Mouse (Mus musculus) midbrain, embryonic 16.5 days (tissue): ENCODE results near the gene Ttn. TPM values are rescaled to one million over a fixed set of nuclear protein-coding genes. Genes with fewer than 3 reads are reported as not detected.

Experiments used
- ATAC-seq: fragments of 200-750 bp; cut with Nextera tagmentation; 2 replicates; pipeline ENCODE4 v1.8.0; 2017; ENCODE audit warnings: moderate TSS enrichment
- H3K27ac ChIP-seq: fragments of 300-500 bp; sonication (generic); 2 replicates; pipeline ENCODE4 v1.5.1; 2014; ENCODE audit warnings: mild to moderate bottlenecking, low read length, mixed read lengths
- H3K27me3 ChIP-seq: fragments of 300-500 bp; sonication (generic); 2 replicates; pipeline ENCODE4 v1.6.1; 2014; ENCODE audit warnings: low read depth, low read length, mixed read lengths; ENCODE audit not compliant: control insufficient read depth, insufficient read depth
- H3K36me3 ChIP-seq: fragments of 300-500 bp; sonication (generic); 2 replicates; pipeline ENCODE4 v1.6.1; 2014; ENCODE audit warnings: mild to moderate bottlenecking, low read length, moderate library complexity, mixed read lengths; ENCODE audit not compliant: control insufficient read depth, insufficient read depth
- H3K4me1 ChIP-seq: fragments of 300-500 bp; sonication (generic); 2 replicates; pipeline ENCODE4 v1.6.1; 2014; ENCODE audit warnings: mild to moderate bottlenecking, low read length, mixed read lengths; ENCODE audit not compliant: control insufficient read depth, insufficient read depth
- H3K4me2 ChIP-seq: fragments of 300-500 bp; sonication (generic); 2 replicates; pipeline ENCODE4 v1.6.1; 2014; ENCODE audit warnings: mild to moderate bottlenecking, low read length, mixed read lengths
- H3K4me3 ChIP-seq: fragments of 300-500 bp; sonication (generic); 2 replicates; pipeline ENCODE4 v1.5.1; 2014; ENCODE audit warnings: low read depth, mild to moderate bottlenecking, low read length, moderate library complexity, mixed read lengths
- H3K9ac ChIP-seq: fragments of 300-500 bp; sonication (generic); 2 replicates; pipeline ENCODE4 v1.6.1; 2014; ENCODE audit warnings: low read depth, low read length, mixed read lengths
- H3K9me3 ChIP-seq: fragments of 300-500 bp; sonication (generic); replicated peaks from 2 replicates; pipeline ENCODE4 v1.6.1; 2014; ENCODE audit warnings: mild to moderate bottlenecking, low read length, mixed read lengths; ENCODE audit not compliant: control insufficient read depth, poor library complexity, severe bottlenecking
- WGBS: fragments of 180-500 bp; shearing (Covaris S2); extraction: QIAGEN DNeasy Blood & Tissue Kit; methylation state at CpG from one replicate; pipeline ENCODE4 v1.1.7; 2014; 5-methylcytosine and 5-hydroxymethylcytosine counted together
- polyA plus RNA-seq: library from polyadenylated mRNA; unstranded; fragments of >200 nt; fragmentation: Nextera tagmentation; extraction: Ambion mirVana; gene quantifications from 2 replicates; pipeline ENCODE4 v1.2.1, GENCODE M21; 2015

The Ttn gene
- polyA plus RNA-seq, 1 experiment from 2014 or later: 0.21 TPM

- Histone ChIP-seq H3K9ac (no peak overlapping the region), H3K4me1 (peaks cover 3% of the 10 kb centered on the region), H3K27me3 (no peaks in the 10 kb centered on the region), H3K36me3 (no peaks in the 10 kb centered on the region), H3K4me3 (no peak overlapping the region), H3K27ac (no peak overlapping the region), H3K4me2 (no peak overlapping the region), H3K9me3 (no peaks in the 10 kb centered on the region)
- ATAC-seq: no peak
- WGBS: 66% methylated on average over 6 of the region's 6 CpGs
These were observed 12.1 kb downstream of the Ttn start for GRCm38 (mm10) chr2:76970204-76970603.

GRCm38 (mm10) chr2:76969637-76970036, 12.7 kb downstream of the Ttn start:
- Histone ChIP-seq H3K9me3 (no peaks in the 10 kb centered on the region), H3K36me3 (no peaks in the 10 kb centered on the region), H3K27me3 (no peaks in the 10 kb centered on the region), H3K4me2 (no peak overlapping the region), H3K4me3 (no peak overlapping the region), H3K9ac (no peak overlapping the region), H3K27ac (no peak overlapping the region), H3K4me1 (peaks cover 3% of the 10 kb centered on the region)
- WGBS: 81% methylated on average over 21 of the region's 21 CpGs
- no peak for ATAC-seq

- Histone ChIP-seq H3K36me3 (no peaks in the 10 kb centered on the region), H3K4me1 (peaks cover 3% of the 10 kb centered on the region), H3K9me3 (no peaks in the 10 kb centered on the region), H3K9ac (no peak overlapping the region), H3K4me3 (no peak overlapping the region), H3K27me3 (no peaks in the 10 kb centered on the region), H3K27ac (no peak overlapping the region), H3K4me2 (no peak overlapping the region)
- 30% methylated on average over 8 of the region's 8 CpGs for WGBS
- peak; percentile 86 for ATAC-seq
These were observed 13.4 kb downstream of the Ttn start for GRCm38 (mm10) chr2:76968919-76969318.

- H3K36me3 ChIP-seq: no peaks in the 10 kb centered on the region
- no peaks in the 10 kb centered on the region for H3K27me3 ChIP-seq
- no peak overlapping the region for H3K9ac ChIP-seq
- no peak overlapping the region for H3K27ac ChIP-seq
- no peaks in the 10 kb centered on the region for H3K9me3 ChIP-seq
- no peak for ATAC-seq
- peaks cover 3% of the 10 kb centered on the region for H3K4me1 ChIP-seq
- H3K4me3 ChIP-seq: no peak overlapping the region
- no peak overlapping the region for H3K4me2 ChIP-seq
- WGBS: 92% methylated on average over 6 of the region's 6 CpGs
These were observed 15.8 kb downstream of the Ttn start for GRCm38 (mm10) chr2:76966582-76966981.

- H3K4me1 ChIP-seq: no peaks in the 10 kb centered on the region; the same call in 1 of the 2 replicates
- no peak overlapping the region for H3K9ac ChIP-seq
- H3K27ac ChIP-seq: no peak overlapping the region
- H3K27me3 ChIP-seq: no peaks in the 10 kb centered on the region
- H3K4me2 ChIP-seq: no peak overlapping the region
- ATAC-seq: no peak
- WGBS: 93% methylated on average over 2 of the region's 2 CpGs
- no peak overlapping the region for H3K4me3 ChIP-seq
- H3K9me3 ChIP-seq: no peaks in the 10 kb centered on the region
- H3K36me3 ChIP-seq: no peaks in the 10 kb centered on the region
These were observed 16.3 kb downstream of the Ttn start for GRCm38 (mm10) chr2:76966013-76966412.

- H3K4me2 ChIP-seq: no peak overlapping the region
- H3K9ac ChIP-seq: no peak overlapping the region
- no peaks in the 10 kb centered on the region for H3K9me3 ChIP-seq
- no peaks in the 10 kb centered on the region for H3K4me1 ChIP-seq
- 98% methylated on average over 7 of the region's 7 CpGs for WGBS
- no peak overlapping the region for H3K4me3 ChIP-seq
- no peaks in the 10 kb centered on the region for H3K36me3 ChIP-seq
- H3K27me3 ChIP-seq: no peaks in the 10 kb centered on the region
- no peak for ATAC-seq
- no peak overlapping the region for H3K27ac ChIP-seq
These were observed 16.8 kb downstream of the Ttn start for GRCm38 (mm10) chr2:76965542-76965941.

- WGBS: 52% methylated on average over 6 of the region's 6 CpGs
- no peaks in the 10 kb centered on the region for H3K36me3 ChIP-seq
- peak; percentile 54; the same call in 1 of the 2 replicates for ATAC-seq
These were observed 20.3 kb downstream of the Ttn start for GRCm38 (mm10) chr2:76962045-76962432.

GRCm38 (mm10) chr2:76961420-76962044, 20.8 kb downstream of the Ttn start:
- WGBS: 50% methylated on average over 10 of the region's 10 CpGs

More at GRCm38 (mm10) chr2:76962045-76962432, 20.3 kb downstream of the Ttn start:
- Histone ChIP-seq H3K9ac (no peak overlapping the region), H3K27ac (no peak overlapping the region), H3K27me3 (no peaks in the 10 kb centered on the region), H3K9me3 (no peaks in the 10 kb centered on the region), H3K4me2 (no peak overlapping the region), H3K4me3 (no peak overlapping the region), H3K4me1 (no peaks in the 10 kb centered on the region)

GRCm38 (mm10) chr2:76949774-76950173, 32.6 kb downstream of the Ttn start:
- no peaks in the 10 kb centered on the region for H3K36me3 ChIP-seq
- H3K27ac ChIP-seq: no peak overlapping the region
- H3K9me3 ChIP-seq: 0 out of 2 replicates have a peak, but pooled peaks cover under 1% of the 10 kb centered on the region
- no peaks in the 10 kb centered on the region for H3K4me1 ChIP-seq
- WGBS: 80% methylated on average over 7 of the region's 7 CpGs
- H3K27me3 ChIP-seq: no peaks in the 10 kb centered on the region
- no peak overlapping the region for H3K4me3 ChIP-seq
- H3K9ac ChIP-seq: no peak overlapping the region
- H3K4me2 ChIP-seq: no peak overlapping the region
- no peak for ATAC-seq

More at GRCm38 (mm10) chr2:76961420-76962044, 20.8 kb downstream of the Ttn start:
- Histone ChIP-seq H3K4me2 (no peak overlapping the region), H3K9me3 (no peaks in the 10 kb centered on the region), H3K27ac (no peak overlapping the region), H3K9ac (no peak overlapping the region), H3K4me1 (no peaks in the 10 kb centered on the region), H3K27me3 (no peaks in the 10 kb centered on the region), H3K36me3 (no peaks in the 10 kb centered on the region), H3K4me3 (no peak overlapping the region)
- peak; percentile 67 for ATAC-seq
